In the genomic region with DNA sequence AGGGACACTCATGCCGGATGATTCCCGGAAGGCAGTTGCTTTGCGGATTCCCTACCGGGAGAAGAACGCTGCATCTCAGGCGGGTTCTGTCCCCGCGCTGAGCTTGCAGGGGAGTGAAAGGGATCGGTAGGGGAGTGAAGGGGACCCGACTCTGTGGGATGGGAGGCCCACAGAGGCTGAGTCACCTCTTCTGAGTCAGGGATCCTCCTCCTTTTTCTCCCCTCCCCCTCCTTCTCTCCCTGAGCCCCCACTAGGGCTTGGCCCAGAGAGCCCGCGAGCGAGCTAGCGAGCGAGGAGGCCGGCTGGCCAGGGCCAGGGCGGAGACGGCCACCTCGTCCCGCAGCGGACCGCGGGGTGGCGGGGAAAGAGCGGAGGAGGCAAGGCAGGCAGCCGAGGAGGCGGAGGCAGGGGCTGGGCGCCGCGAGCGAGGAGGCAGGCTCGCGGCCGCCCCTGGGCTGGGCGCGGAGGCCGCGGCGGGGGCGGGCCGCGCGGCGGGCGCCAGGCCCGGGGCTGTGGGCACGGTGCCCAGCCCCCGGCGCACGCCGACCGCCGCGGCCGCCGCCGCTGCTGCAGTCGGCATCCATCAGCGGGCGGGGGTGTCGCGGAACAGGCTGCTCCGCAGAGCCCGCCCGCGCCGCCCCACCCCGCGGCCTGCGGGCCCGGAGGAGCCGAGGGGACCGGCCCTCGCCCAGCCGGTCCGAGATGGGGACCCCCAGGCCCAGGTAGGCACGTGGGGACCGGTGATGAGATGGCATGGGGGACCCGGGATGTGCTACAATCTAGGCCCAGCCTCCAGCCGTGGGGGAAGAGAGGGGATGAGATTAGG, we compare ENCODE assay signal across 8 mouse cellular contexts. TPM values are rescaled to one million over a fixed set of nuclear protein-coding genes. Genes with fewer than 3 reads are reported as not detected.
DNase-seq lines count a peak whose midpoint lies in the region; ATAC-seq lines count a peak whose summit lies in the region.

No protein-coding gene starts in this region.

- H3K9me3 ChIP-seq in intestine, embryonic 14.5 days (ENCODE audit: control insufficient read depth, low read length), result no peaks in the 10 kb centered on the region
- H3K9me3 ChIP-seq in megakaryocyte, embryonic 14.5 days, result peaks cover 3% of the 10 kb centered on the region

- peak; percentile 76 for ATAC-seq in intestine, embryonic 14.5 days (replicated peaks; ENCODE audit: low FRiP score, low TSS enrichment, low read depth)

- H3K27me3 ChIP-seq in intestine, embryonic 14.5 days (replicated peaks; ENCODE audit: control insufficient read depth, insufficient read depth, low read length), result no peaks in the 10 kb centered on the region
- H3K27me3 ChIP-seq in megakaryocyte, embryonic 14.5 days (replicated peaks), result peaks cover 86% of the 10 kb centered on the region

- intact Hi-C loops in gastrocnemius, postnatal 14 days (cut with DNase I; ENCODE audit: low total_unique reads), result no loop called here
- intact Hi-C loops in left cerebral cortex, postnatal 25 days (cut with DNase I), result loop anchor here (5.0 kb wide), 1 partner anchor 78 kb away; no protein-coding TSS in a partner anchor

- no peaks in the 10 kb centered on the region for H3K36me3 ChIP-seq in intestine, embryonic 14.5 days (ENCODE audit: control insufficient read depth, insufficient read depth, low read length)
- H3K36me3 ChIP-seq in megakaryocyte, embryonic 14.5 days (replicated peaks; ENCODE audit: low read length), result no peaks in the 10 kb centered on the region

- H3K4me2 ChIP-seq in intestine, embryonic 14.5 days (ENCODE audit: low read length), result peak overlapping the region; percentile 86

- DNase-seq in adrenal gland, adult 18-20 months (ENCODE audit: low spot score in 2 of 2), result peak; percentile 72 to 77
- DNase-seq in cerebellum, postnatal 14 days, result peak; percentile 80 to 86
- peak; percentile 76 for DNase-seq in gastrocnemius, postnatal 14 days
- peak; percentile 90 for DNase-seq in intestine, embryonic 14.5 days (ENCODE audit: low spot score)
- DNase-seq in left cerebral cortex, postnatal 25 days (ENCODE audit: low spot score in 2 of 2), result peak; percentile 71 to 88
- DNase-seq in right cerebral cortex, postnatal 10 days (ENCODE audit: low spot score in 2 of 2), result peak; percentile 75 to 79
- DNase-seq in spleen, postnatal 10 days (ENCODE audit: low spot score in 2 of 2), result no peak

- peak overlapping the region; percentile 84 for H3K9ac ChIP-seq in intestine, embryonic 14.5 days (ENCODE audit: low read length)

- peaks cover 11% of the 10 kb centered on the region for H3K4me1 ChIP-seq in intestine, embryonic 14.5 days (replicated peaks; ENCODE audit: control insufficient read depth, insufficient read depth, low read length)
- peaks cover 26% of the 10 kb centered on the region for H3K4me1 ChIP-seq in megakaryocyte, embryonic 14.5 days

- peak overlapping the region; percentile 74 for H3K27ac ChIP-seq in intestine, embryonic 14.5 days (ENCODE audit: low read depth)

- 1% methylated on average over 62 of the region's 80 CpGs for WGBS in intestine, embryonic 14.5 days

- peak overlapping the region; percentile 71 for H3K4me3 ChIP-seq in intestine, embryonic 14.5 days (ENCODE audit: low read depth, low read length)
- peak overlapping the region; percentile 91 for H3K4me3 ChIP-seq in megakaryocyte, embryonic 14.5 days (replicated peaks)

RNA-seq across cellular contexts. Expression of a gene that starts 54.8 kb away (rescaled TPM):
- 10 to 100 TPM; 67.0 to 75.9 TPM for total RNA-seq in adrenal gland, adult 18-20 months (2021)
- total RNA-seq in gastrocnemius, postnatal 14 days (2021), result 10 to 100 TPM in 1 of 2 experiments, 1 to 10 TPM in 1; 8.0 to 11.8 TPM
- polyA plus RNA-seq in intestine, embryonic 14.5 days (2014; fragmentation: Nextera tagmentation; extraction: Ambion mirVana), result 4.2 and 4.4 TPM in 2 replicates
- 100 to 1,000 TPM; 349 to 370 TPM for total RNA-seq in left cerebral cortex, postnatal 25 days (2021)
- polyA plus RNA-seq in megakaryocyte, embryonic 14.5 days (2012; ENCODE audit: insufficient read depth, low replicate concordance), result 7.0 TPM in 1 of 2 replicates, not detected in the other

Comparison
In these comparisons a context has a peak if more than half of its experiments do, and no peak if none do; other contexts are left out.
1. DNase-seq: peak in adrenal gland, adult 18-20 months (2 of 2), cerebellum, postnatal 14 days (2 of 2), gastrocnemius, postnatal 14 days (single experiment), intestine, embryonic 14.5 days (single experiment), left cerebral cortex, postnatal 25 days (2 of 2) and right cerebral cortex, postnatal 10 days (2 of 2); none in spleen, postnatal 10 days (0 of 2).
2. RNA of a gene that starts 54.8 kb away (total RNA-seq): 349 to 370 TPM in left cerebral cortex, postnatal 25 days and 67.0 to 75.9 TPM in adrenal gland, adult 18-20 months; 8.0 to 11.8 TPM in gastrocnemius, postnatal 14 days; every median in the first group is over 4 times any median in the second.